Mouse (Mus musculus) G1E (cell line): ENCODE measurements at regions not wholly inside any gene's neighbourhood (a gene's known extent, or its start where the extent isn't known, plus 50 kb on each side); places are given as distances from the start of the nearest gene placed in this dataset.

Source experiments
- CTCF ChIP-seq: IDR thresholded peaks from 2 replicates; pipeline ENCODE4 v1.5.1; 2012; ENCODE audit warnings: low read depth, low read length, inconsistent platforms, mixed read lengths
- GATA1 ChIP-seq: IDR thresholded peaks from 2 replicates; pipeline ENCODE4 v1.6.1; 2012; ENCODE audit warnings: borderline replicate concordance, low read length, inconsistent platforms, mixed read lengths
- GATA2 ChIP-seq: IDR thresholded peaks from 2 replicates; pipeline ENCODE4 v1.6.1; 2012; ENCODE audit warnings: low read depth, low read length, inconsistent platforms, borderline replicate concordance
- POLR2AphosphoS5 ChIP-seq: IDR thresholded peaks from 2 replicates; pipeline ENCODE4 v1.6.1; 2012; ENCODE audit warnings: low read depth, low read length, inconsistent platforms; ENCODE audit not compliant: insufficient replicate concordance
- TAL1 ChIP-seq: conservative IDR thresholded peaks from 2 replicates; pipeline ENCODE4 v1.6.1; 2012; ENCODE audit warnings: low read depth, low read length, inconsistent platforms, mixed read lengths

GRCm38 (mm10) chr17:4382716-4383115 is 611.4 kb upstream of the Arid1b start:
- no peak for TF ChIP-seq POLR2AphosphoS5
- no peak for TF ChIP-seq GATA1
- TF ChIP-seq CTCF = no peak
- TF ChIP-seq TAL1 = no peak
- TF ChIP-seq GATA2 = no peak
